Mouse (Mus musculus): ENCODE results near the gene Tinagl1. TPM values are rescaled to one million over a fixed set of nuclear protein-coding genes. Genes with fewer than 3 reads are reported as not detected.

Tinagl1 gene
- polyA plus RNA-seq (2012; rRNA removed), result 5.4 and 8.1 TPM in 2 replicates

DNA sequence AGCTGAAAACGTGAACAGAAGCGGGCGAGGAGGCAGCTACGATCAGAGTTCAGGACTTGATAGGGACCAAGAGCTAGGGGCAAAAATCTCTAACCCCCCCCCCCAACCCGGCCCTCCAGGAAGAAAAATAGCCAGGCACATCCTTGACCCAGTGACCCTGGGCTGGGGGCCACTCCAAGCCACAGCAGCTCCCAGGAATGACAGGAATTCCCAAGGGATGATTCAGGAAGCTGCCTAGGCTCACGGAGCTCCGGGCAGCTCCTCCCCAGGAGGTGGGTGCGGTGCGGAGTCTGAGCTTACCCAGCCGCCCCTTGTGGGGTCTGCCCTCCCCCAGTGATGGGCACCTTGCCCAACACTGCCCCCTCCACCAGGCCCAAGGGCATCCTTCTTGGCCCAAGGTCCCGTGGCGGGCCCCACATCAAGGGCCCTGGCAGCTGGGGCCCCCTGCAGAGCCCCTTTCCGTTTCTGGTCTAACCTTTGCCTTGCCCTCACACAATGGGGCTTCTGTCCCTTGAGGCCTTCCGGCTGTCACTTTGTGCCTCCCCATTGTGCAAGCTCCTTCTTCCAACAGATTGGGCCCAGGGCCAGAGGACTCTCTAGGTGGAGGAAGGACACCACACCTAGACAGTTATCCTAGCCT lies at the start of gene Tinagl1:
Gene Tinagl1 (minus strand): TSS at position 51 of the 640 bp plus-strand sequence.
- DNase-seq (ENCODE audit: low read depth), result no peak
- TF ChIP-seq CTCF (IDR thresholded peaks at IDR 0.05; ENCODE audit: borderline replicate concordance, extremely low read depth, insufficient read depth, insufficient read length), result no peak
- TF ChIP-seq POLR2A (IDR thresholded peaks at IDR 0.05; ENCODE audit: borderline replicate concordance, extremely low read depth, insufficient read depth, insufficient read length, poor library complexity, severe bottlenecking), result no peak

DNA sequence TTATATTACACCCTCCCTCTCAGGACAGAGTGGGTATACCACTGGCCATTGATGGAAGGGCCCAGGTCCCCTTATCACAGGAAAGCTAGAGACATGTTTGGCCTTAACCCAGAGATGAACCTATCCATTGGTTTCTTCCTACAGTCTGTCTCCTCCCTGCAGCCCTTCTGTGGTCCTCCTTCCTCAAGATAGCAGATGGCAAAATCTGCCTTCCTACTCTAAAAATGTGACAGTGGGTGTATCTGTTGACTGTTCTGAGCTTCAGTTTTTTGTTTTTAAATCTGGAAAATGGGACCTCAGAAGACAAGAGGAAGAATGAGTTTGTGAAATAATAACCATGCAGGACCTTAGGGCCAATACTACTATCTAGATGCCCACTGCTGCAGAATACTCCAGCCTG lies 49.1 kb upstream of the Tinagl1 start:
- TF ChIP-seq CTCF (IDR thresholded peaks at IDR 0.05; ENCODE audit: borderline replicate concordance, extremely low read depth, insufficient read depth, insufficient read length) (no peak), POLR2A (IDR thresholded peaks at IDR 0.05; ENCODE audit: borderline replicate concordance, extremely low read depth, insufficient read depth, insufficient read length, poor library complexity, severe bottlenecking) (no peak)
- DNase-seq (ENCODE audit: low read depth), result no peak

DNA sequence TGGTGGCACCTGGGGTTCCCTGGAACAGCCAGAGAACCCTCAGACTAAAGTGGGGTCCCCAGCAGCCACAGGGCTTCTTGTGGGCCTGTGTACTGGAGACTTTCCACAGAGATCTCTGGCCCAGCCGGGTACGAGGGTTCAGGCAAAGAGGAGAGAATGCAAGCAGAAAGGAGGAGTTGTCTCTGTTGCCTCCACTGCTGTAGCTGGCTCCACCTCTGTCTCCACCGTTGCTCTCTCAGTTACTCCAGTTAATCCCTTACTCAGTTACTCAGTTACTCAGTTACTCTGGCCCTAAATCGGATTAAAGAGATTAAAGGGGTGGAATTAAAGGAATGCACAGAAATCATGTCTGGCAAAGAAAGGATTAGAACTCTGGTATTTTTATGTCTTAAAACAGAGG lies 47.3 kb upstream of the Tinagl1 start, which contains the start of gene Gm853:
Gene Gm853 (minus strand): TSS at position 223 of the 400 bp plus-strand sequence.
- no peak for DNase-seq (ENCODE audit: low read depth)
- TF ChIP-seq CTCF (IDR thresholded peaks at IDR 0.05; ENCODE audit: borderline replicate concordance, extremely low read depth, insufficient read depth, insufficient read length), result no peak
- TF ChIP-seq POLR2A (IDR thresholded peaks at IDR 0.05; ENCODE audit: borderline replicate concordance, extremely low read depth, insufficient read depth, insufficient read length, poor library complexity, severe bottlenecking), result no peak

DNA sequence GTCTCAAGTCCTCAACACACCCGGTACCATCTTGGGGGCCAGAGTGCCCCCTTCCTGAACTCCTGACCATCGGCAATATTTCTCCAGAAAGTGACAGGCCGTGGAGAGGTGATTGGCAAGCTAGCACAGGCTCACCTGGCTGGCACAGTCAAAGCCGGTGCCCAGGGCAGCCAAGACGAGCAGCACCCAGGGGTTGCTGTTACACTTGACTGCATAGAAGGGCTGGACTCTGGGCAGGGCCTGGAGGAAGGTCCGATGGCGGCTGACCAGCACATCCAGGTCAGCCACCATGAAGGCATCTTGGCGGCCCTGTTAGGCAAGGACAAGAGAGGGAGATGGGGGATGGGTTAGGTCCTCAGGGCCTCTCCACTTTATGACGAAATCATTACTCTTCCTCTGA lies 45.3 kb upstream of the Tinagl1 start:
- DNase-seq (ENCODE audit: low read depth), result no peak
- TF ChIP-seq CTCF (IDR thresholded peaks at IDR 0.05; ENCODE audit: borderline replicate concordance, extremely low read depth, insufficient read depth, insufficient read length), result no peak
- no peak for TF ChIP-seq POLR2A (IDR thresholded peaks at IDR 0.05; ENCODE audit: borderline replicate concordance, extremely low read depth, insufficient read depth, insufficient read length, poor library complexity, severe bottlenecking)

DNA sequence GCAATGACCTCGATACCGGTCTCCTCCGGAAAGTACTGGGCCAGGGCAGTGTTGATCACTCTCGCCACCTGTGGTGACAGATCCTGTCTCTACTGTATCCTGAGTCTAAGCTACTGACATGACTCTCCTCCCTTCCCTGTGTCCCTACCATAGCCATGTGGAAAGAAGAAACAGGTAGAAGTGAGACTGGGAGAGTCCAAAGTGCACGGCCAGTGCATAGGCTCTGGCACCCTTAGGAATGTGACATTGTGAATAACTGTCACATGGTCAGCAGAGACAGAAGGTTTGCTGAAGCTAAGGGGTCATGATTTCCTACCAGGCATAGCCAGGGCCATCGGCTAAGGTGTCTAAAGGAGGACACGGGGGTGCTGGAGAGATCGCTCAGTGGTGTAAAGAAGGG lies 40.5 kb upstream of the Tinagl1 start:
- no peak for DNase-seq (ENCODE audit: low read depth)

DNA sequence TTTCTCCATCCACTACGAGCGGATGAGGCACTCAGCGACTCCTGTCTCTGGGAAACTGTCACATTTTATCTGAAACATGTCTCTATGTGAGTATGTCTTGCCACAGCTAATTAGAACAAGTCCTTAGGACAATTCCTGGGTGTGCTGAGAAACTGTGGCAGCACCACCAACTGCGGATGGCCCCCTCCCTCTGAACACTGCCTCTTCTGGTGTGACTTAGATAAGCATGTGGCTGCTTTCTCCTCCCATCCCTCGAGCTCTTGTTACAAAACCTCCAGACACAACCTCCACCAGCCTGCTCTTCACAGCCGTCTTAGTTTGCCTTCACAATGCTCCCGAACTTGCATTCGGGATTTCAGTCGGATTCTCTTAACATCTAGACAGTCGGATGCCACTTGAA lies 38.9 kb upstream of the Tinagl1 start:
- TF ChIP-seq CTCF (IDR thresholded peaks at IDR 0.05; ENCODE audit: borderline replicate concordance, extremely low read depth, insufficient read depth, insufficient read length) (no peak), POLR2A (IDR thresholded peaks at IDR 0.05; ENCODE audit: borderline replicate concordance, extremely low read depth, insufficient read depth, insufficient read length, poor library complexity, severe bottlenecking) (no peak)
- DNase-seq (ENCODE audit: low read depth), result no peak

More for the DNA sequence above, 40.5 kb upstream of the Tinagl1 start:
- no peak for TF ChIP-seq POLR2A (IDR thresholded peaks at IDR 0.05; ENCODE audit: borderline replicate concordance, extremely low read depth, insufficient read depth, insufficient read length, poor library complexity, severe bottlenecking)
- no peak for TF ChIP-seq CTCF (IDR thresholded peaks at IDR 0.05; ENCODE audit: borderline replicate concordance, extremely low read depth, insufficient read depth, insufficient read length)

DNA sequence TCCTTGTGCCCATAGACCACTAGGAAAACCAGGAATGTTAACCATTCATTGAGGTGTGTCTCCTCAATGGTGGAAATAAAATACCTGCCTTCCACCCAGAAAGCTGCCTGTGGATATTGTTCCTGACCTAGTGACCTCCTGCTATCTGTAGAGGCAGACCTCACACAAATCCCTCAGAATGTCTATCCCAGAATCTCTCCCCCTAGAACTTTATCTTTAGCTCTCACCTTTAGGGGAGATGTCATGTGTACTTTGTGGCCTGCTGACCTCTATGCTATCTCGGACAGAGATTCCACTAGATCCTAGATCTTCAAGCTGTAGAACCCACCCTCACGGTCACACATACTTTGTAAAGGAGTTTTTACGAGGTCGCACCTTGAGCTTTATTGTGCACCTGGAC lies 38.3 kb upstream of the Tinagl1 start:
- TF ChIP-seq CTCF (IDR thresholded peaks at IDR 0.05; ENCODE audit: borderline replicate concordance, extremely low read depth, insufficient read depth, insufficient read length) (no peak), POLR2A (IDR thresholded peaks at IDR 0.05; ENCODE audit: borderline replicate concordance, extremely low read depth, insufficient read depth, insufficient read length, poor library complexity, severe bottlenecking) (no peak)

DNA sequence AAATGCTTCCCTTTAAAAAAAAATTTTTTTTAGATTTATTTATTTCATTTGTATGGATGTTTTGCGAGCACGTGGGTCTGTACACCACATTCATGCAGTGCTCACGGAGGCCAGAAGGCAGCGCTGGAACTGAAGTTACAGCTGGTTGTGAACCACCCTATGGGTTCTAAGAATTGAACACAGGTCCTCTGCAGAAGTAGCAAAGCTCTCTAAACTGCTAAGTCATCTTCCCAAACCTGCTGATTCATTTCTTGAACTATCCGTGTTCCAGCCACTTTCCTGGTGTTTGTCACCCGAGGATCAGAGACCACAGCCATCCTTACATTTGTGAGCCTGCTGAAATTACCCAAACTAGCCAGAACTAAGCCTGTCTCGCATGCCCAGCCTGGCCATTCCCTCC lies 37.5 kb upstream of the Tinagl1 start:
- no peak for DNase-seq (ENCODE audit: low read depth)
- TF ChIP-seq POLR2A (IDR thresholded peaks at IDR 0.05; ENCODE audit: borderline replicate concordance, extremely low read depth, insufficient read depth, insufficient read length, poor library complexity, severe bottlenecking) (no peak), CTCF (IDR thresholded peaks at IDR 0.05; ENCODE audit: borderline replicate concordance, extremely low read depth, insufficient read depth, insufficient read length) (no peak)

More for the DNA sequence above, 38.3 kb upstream of the Tinagl1 start:
- no peak for DNase-seq (ENCODE audit: low read depth)

DNA sequence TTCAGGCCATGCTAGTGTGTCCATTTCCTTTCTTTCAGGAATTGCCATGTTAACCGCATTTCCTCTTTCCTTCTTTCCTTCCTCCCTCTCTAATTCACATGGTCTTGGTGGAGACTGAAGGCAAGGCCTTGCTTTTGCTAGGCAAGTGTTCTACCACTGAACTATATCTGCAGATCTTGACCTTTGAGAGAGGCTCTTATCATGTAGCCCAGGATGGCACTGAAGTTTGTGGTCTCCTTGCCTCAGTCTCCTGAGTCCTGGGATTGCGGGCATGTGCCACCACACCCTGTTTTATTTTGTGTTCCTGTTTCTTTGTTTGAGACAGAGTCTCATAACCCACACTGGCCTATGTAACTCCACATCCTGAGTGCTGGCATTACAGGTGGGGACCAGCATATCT lies 36.9 kb upstream of the Tinagl1 start:
- no peak for DNase-seq (ENCODE audit: low read depth)
- TF ChIP-seq POLR2A (IDR thresholded peaks at IDR 0.05; ENCODE audit: borderline replicate concordance, extremely low read depth, insufficient read depth, insufficient read length, poor library complexity, severe bottlenecking) (no peak), CTCF (IDR thresholded peaks at IDR 0.05; ENCODE audit: borderline replicate concordance, extremely low read depth, insufficient read depth, insufficient read length) (no peak)

DNA sequence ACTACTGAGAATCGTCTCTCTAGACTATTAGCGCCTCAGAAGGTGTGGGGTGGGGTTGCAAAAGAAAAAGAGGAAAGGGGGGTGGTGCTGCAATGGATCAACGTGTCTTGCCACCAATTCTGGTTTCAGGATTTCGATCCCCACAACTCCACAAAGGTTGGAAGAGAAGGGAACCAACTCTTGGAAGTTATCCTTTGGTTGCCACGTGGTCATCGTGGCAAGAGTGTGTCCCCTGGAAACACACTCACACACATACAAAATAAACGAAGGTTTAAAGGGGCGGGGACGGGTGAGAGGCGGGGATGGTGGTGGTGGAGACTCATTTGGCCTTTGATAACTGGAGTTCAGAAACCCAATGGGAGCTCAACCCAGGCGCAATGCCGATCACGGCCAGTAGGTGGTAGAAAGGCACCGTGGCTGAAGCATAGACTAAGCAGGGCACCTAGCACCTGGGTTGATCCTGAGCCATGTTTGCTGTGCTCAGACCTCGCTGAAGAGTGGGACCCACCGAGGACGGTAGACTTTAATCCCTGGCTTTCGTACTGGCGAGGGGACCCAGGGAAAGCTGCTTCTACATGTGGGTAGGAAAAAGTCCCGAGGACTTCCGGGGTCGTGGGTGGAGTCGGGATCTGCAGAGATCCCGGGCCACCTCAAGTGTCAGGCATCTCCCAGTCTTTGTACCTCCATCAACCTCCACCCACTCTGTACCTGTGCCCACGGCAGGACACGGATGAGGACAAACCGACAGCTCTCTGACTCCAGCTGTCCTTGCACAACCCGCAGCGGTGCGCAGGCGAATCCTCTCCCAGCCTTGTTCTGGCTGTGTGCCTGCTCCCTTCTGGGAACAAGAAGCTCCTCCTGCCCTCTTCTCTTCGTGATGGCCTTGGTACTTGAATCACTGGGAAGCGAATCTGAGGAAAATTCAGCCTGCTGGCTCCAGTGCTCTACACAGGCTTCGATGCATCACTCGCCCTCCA lies 24.1 kb upstream of the Tinagl1 start:
- peak; percentile 84 for DNase-seq (ENCODE audit: low read depth)
- TF ChIP-seq POLR2A (IDR thresholded peaks at IDR 0.05; ENCODE audit: borderline replicate concordance, extremely low read depth, insufficient read depth, insufficient read length, poor library complexity, severe bottlenecking) (no peak), CTCF (IDR thresholded peaks at IDR 0.05; ENCODE audit: borderline replicate concordance, extremely low read depth, insufficient read depth, insufficient read length) (peak; percentile 96)

DNA sequence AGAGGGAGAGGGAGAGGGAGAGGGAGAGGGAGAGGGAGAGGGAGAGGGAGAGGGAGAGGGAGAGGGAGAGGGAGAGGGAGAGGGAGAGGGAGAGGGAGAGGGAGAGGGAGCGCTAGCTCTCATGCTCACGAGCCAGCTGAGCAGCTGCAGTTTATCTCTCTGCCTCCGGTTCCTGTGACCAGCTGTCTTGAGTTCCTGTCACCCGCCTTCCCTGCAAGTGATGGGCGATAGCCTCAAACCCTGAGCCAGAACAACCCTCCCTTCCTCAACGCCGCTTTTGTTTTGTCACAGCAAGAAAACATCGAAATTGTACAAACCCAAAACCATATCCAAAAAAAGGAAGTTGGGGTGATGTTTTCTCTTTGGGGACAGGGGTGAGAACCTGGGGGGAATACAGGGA lies 21.6 kb upstream of the Tinagl1 start:
- no peak for TF ChIP-seq POLR2A (IDR thresholded peaks at IDR 0.05; ENCODE audit: borderline replicate concordance, extremely low read depth, insufficient read depth, insufficient read length, poor library complexity, severe bottlenecking)
- TF ChIP-seq CTCF (IDR thresholded peaks at IDR 0.05; ENCODE audit: borderline replicate concordance, extremely low read depth, insufficient read depth, insufficient read length), result no peak

More for the DNA sequence above, 21.6 kb upstream of the Tinagl1 start:
- DNase-seq (ENCODE audit: low read depth), result no peak
